Mouse (Mus musculus): ENCODE results near the gene Wfikkn1. TPM values are rescaled to one million over a fixed set of nuclear protein-coding genes. Genes with fewer than 3 reads are reported as not detected.

Gene Wfikkn1
- polyA plus RNA-seq, 1 experiment from 2014 or later: 0.55 TPM

Small RNAs within 50 kb of the gene (microRNA-seq; reads per million reads assigned to microRNA genes)
- not detected for gene Mir3082

Other genes with a start within 250 kb of the Wfikkn1 start
- 1.5 and 2.1 TPM in 2 replicates for gene Gng13, start 163.7 kb downstream of the Wfikkn1 start, polyA plus RNA-seq (2015; fragmentation: Nextera tagmentation; extraction: Ambion mirVana)
- 23.4 and 26.1 TPM in 2 replicates for gene Chtf18, start 153.4 kb downstream of the Wfikkn1 start, polyA plus RNA-seq (2015; fragmentation: Nextera tagmentation; extraction: Ambion mirVana)
- gene Rpusd1, start 153.2 kb downstream of the Wfikkn1 start, polyA plus RNA-seq (2015; fragmentation: Nextera tagmentation; extraction: Ambion mirVana): 18.3 and 19.1 TPM in 2 replicates
- 0.06 TPM in 1 of 2 replicates, not detected in the other for gene Mslnl, start 144.8 kb downstream of the Wfikkn1 start, polyA plus RNA-seq (2015; fragmentation: Nextera tagmentation; extraction: Ambion mirVana)
- gene Msln, start 126.5 kb downstream of the Wfikkn1 start, polyA plus RNA-seq (2015; fragmentation: Nextera tagmentation; extraction: Ambion mirVana): 38.3 and 43.6 TPM in 2 replicates
- 26.9 and 28.5 TPM in 2 replicates for gene Narfl, start 107.1 kb downstream of the Wfikkn1 start, polyA plus RNA-seq (2015; fragmentation: Nextera tagmentation; extraction: Ambion mirVana)
- gene Haghl, start 95.2 kb downstream of the Wfikkn1 start, polyA plus RNA-seq (2015; fragmentation: Nextera tagmentation; extraction: Ambion mirVana): 47.3 and 53.4 TPM in 2 replicates
- 0.24 and 0.26 TPM in 2 replicates for gene Ccdc78, start 94.3 kb downstream of the Wfikkn1 start, polyA plus RNA-seq (2015; fragmentation: Nextera tagmentation; extraction: Ambion mirVana)
- gene Fam173a, start 88.0 kb downstream of the Wfikkn1 start, polyA plus RNA-seq (2015; fragmentation: Nextera tagmentation; extraction: Ambion mirVana): 99.3 and 110 TPM in 2 replicates
- gene AC134908.4, start 85.2 kb downstream of the Wfikkn1 start, polyA plus RNA-seq (2015; fragmentation: Nextera tagmentation; extraction: Ambion mirVana): not detected in 2 replicates
- gene Metrn, start 83.7 kb downstream of the Wfikkn1 start, polyA plus RNA-seq (2015; fragmentation: Nextera tagmentation; extraction: Ambion mirVana): 46.6 and 48.3 TPM in 2 replicates
- gene Fbxl16, start 71.8 kb downstream of the Wfikkn1 start, polyA plus RNA-seq (2015; fragmentation: Nextera tagmentation; extraction: Ambion mirVana): 4.1 and 4.6 TPM in 2 replicates
- 24.3 and 25.5 TPM in 2 replicates for gene Wdr24, start 57.2 kb downstream of the Wfikkn1 start, polyA plus RNA-seq (2015; fragmentation: Nextera tagmentation; extraction: Ambion mirVana)
- 50.5 and 54.6 TPM in 2 replicates for gene Jmjd8, start 52.0 kb downstream of the Wfikkn1 start, polyA plus RNA-seq (2015; fragmentation: Nextera tagmentation; extraction: Ambion mirVana)
- 312 and 319 TPM in 2 replicates for gene Stub1, start 47.5 kb downstream of the Wfikkn1 start, polyA plus RNA-seq (2015; fragmentation: Nextera tagmentation; extraction: Ambion mirVana)
- 1.6 and 2.4 TPM in 2 replicates for gene Rhbdl1, start 43.6 kb downstream of the Wfikkn1 start, polyA plus RNA-seq (2015; fragmentation: Nextera tagmentation; extraction: Ambion mirVana)
- 1.6 and 2.7 TPM in 2 replicates for gene Gm20683, start 39.1 kb downstream of the Wfikkn1 start, polyA plus RNA-seq (2015; fragmentation: Nextera tagmentation; extraction: Ambion mirVana)
- gene Rhot2, start 36.0 kb downstream of the Wfikkn1 start, polyA plus RNA-seq (2015; fragmentation: Nextera tagmentation; extraction: Ambion mirVana): 23.1 and 23.6 TPM in 2 replicates
- 21.0 and 22.9 TPM in 2 replicates for gene Wdr90, start 19.4 kb downstream of the Wfikkn1 start, polyA plus RNA-seq (2015; fragmentation: Nextera tagmentation; extraction: Ambion mirVana)
- 52.2 and 54.2 TPM in 2 replicates for gene Mcrip2, start 12.1 kb downstream of the Wfikkn1 start, polyA plus RNA-seq (2015; fragmentation: Nextera tagmentation; extraction: Ambion mirVana)
- gene Mettl26, start 5.8 kb downstream of the Wfikkn1 start, polyA plus RNA-seq (2015; fragmentation: Nextera tagmentation; extraction: Ambion mirVana): 67.4 and 68.3 TPM in 2 replicates
- 27.1 and 27.3 TPM in 2 replicates for gene Rab40c, start 38.9 kb upstream of the Wfikkn1 start, polyA plus RNA-seq (2015; fragmentation: Nextera tagmentation; extraction: Ambion mirVana)
- gene Pigq, start 64.1 kb upstream of the Wfikkn1 start, polyA plus RNA-seq (2015; fragmentation: Nextera tagmentation; extraction: Ambion mirVana): 60.7 and 60.8 TPM in 2 replicates
- 0.30 TPM in 1 of 2 replicates, not detected in the other for gene Nhlrc4, start 64.1 kb upstream of the Wfikkn1 start, polyA plus RNA-seq (2015; fragmentation: Nextera tagmentation; extraction: Ambion mirVana)
- 0.24 and 0.52 TPM in 2 replicates for gene A930017K11Rik, start 71.7 kb upstream of the Wfikkn1 start, polyA plus RNA-seq (2015; fragmentation: Nextera tagmentation; extraction: Ambion mirVana)
- 20.4 and 22.8 TPM in 2 replicates for gene Capn15, start 104.9 kb upstream of the Wfikkn1 start, polyA plus RNA-seq (2015; fragmentation: Nextera tagmentation; extraction: Ambion mirVana)
- 11.9 and 13.3 TPM in 2 replicates for gene Rab11fip3, start 188.7 kb upstream of the Wfikkn1 start, polyA plus RNA-seq (2015; fragmentation: Nextera tagmentation; extraction: Ambion mirVana)
- gene Decr2, start 209.5 kb upstream of the Wfikkn1 start, polyA plus RNA-seq (2015; fragmentation: Nextera tagmentation; extraction: Ambion mirVana): 39.3 and 42.0 TPM in 2 replicates
- gene Nme4, start 214.7 kb upstream of the Wfikkn1 start, polyA plus RNA-seq (2015; fragmentation: Nextera tagmentation; extraction: Ambion mirVana): 86.2 and 88.8 TPM in 2 replicates
- 6.6 and 7.2 TPM in 2 replicates for gene Tmem8, start 232.4 kb upstream of the Wfikkn1 start, polyA plus RNA-seq (2015; fragmentation: Nextera tagmentation; extraction: Ambion mirVana)
- 199 and 208 TPM in 2 replicates for gene Mrpl28, start 242.6 kb upstream of the Wfikkn1 start, polyA plus RNA-seq (2015; fragmentation: Nextera tagmentation; extraction: Ambion mirVana)

Measured in stomach, embryonic 15.5 days (tissue).